Mouse (Mus musculus) fat pad, adult 2 months (tissue): Measurements from ENCODE around the gene Smurf1.

Experiments
- DNase-seq: peaks from one replicate; pipeline ENCODE4 v3.0.0-alpha.2; 2011; ENCODE audit warnings: low read depth, low spot score; ENCODE audit errors: extremely low read depth

Smurf1 gene

DNA sequence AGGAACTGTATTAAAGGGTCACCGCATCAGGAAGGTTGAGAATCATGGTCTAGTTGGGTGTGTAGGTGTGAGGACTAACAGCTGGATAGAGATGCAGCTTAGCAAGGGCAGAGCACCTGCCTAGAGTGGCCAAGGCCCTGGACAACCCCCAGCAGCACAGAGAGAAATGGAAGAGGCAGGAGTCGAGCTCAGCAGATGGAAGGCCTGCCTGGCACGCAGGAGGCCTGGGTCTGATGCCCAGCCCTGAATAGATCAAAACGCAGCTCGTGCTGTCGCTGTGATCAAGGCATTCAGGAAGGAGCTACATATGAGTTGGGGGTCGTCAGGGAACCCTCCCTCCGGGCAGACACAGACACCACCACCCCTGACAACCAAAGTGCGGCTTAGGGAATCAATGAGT lies 7.4 kb downstream of the Smurf1 start:
- no peak for DNase-seq

DNA sequence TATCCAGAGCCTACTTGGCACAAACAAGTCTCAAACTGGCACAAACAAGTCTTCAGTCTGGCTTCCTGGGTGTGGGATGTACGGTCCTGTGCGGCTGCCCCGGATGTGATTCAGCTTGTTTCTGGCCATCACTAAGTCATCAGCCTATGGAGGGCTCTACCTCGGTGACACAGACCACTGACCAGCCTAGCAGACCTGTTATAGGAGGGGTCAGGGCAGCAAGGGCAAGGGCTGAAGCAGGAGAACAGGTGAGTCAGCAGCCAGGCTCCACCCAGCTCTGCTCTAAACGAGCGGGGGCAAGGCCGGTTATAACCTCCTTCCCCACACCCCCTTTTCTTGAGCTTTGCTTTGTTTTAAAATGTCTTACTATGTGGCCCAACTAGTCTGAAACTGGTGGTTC lies 11.2 kb downstream of the Smurf1 start:
- no peak for DNase-seq

DNA sequence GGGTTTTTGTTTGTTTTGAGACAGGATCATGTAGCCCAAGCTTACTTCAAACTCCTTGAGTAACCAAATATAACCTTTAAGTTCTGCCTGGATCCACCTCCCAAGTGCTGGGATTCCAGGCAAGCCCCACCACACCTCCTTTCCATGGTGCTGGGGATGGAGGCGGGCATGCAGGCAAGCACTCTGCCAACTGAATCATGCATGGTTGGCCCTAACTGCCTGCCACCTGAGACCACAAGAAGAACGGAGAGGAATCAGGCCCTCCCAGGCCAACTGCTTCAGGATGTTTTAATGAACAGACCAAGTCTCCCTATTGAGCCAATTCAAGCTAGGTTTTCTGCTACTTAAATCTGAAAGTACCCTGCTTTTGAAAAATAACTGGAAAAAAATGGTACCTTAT lies 13.1 kb downstream of the Smurf1 start:
- no peak for DNase-seq

DNA sequence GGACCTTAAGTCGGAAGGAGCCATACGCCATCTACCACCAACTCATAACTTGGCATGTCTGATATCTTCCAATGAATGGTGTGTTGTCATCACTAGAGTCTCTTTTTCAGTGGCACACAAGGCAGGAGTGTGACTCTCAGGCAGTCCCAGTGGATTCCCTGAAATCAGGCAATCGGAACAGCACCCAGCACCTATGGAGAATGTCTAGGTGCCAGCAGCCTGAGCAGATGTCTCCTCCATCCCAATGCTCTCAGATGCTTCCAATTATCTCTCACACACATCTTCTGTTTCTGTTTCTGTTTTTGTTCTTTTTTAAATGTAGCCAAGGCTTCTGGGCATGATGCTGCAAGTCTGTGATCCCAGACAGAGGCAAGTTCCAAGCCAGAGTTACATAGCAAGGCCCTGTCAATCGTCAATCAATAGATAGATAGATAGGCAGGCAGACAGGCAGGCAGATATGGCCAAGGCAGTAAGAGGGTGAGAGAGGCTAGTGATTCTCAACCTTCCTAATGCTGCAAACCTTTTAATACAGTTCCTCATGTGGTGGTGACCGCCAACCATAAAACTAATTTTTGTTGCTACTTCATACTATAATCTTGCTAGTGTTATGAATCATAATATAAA lies 15.1 kb downstream of the Smurf1 start:
- DNase-seq = no peak

DNA sequence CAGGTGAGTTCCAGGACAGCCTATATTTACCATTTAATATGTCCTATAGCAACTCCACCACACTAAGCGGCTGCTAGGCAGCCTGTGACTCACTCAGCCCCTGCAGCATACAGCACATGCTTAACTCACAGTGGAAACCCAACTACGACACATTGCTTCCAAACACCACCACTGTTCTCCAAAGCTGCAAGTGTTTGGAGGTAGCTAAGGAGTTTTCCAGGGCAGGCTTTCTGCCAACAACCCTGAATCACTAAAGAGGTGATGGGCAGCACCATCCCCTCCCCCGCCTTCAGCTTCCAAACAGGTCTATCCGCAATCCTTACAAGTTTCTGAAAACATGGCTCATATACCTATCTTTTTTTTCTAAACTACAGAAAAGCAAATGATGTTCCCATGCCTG lies 15.8 kb downstream of the Smurf1 start:
- no peak for DNase-seq

DNA sequence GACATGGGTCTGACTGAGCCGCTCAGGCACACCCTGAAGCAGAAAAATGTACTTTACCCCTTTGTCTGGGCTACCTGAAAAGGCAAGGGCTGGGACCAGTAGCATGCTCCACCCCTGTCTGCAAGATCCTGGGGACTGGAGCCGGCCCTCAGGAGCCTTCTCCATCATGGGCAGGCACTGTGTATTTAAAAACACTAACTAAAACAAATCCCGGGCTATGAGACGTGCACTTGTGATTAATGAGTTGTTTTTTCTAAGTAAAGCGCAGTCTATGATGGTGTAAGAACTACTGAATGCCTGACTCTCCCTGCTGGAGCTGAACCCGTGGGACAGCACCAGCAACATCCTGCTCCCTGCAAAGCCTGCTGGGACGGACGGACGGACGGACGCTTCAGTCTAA lies 17.2 kb downstream of the Smurf1 start:
- no peak for DNase-seq

DNA sequence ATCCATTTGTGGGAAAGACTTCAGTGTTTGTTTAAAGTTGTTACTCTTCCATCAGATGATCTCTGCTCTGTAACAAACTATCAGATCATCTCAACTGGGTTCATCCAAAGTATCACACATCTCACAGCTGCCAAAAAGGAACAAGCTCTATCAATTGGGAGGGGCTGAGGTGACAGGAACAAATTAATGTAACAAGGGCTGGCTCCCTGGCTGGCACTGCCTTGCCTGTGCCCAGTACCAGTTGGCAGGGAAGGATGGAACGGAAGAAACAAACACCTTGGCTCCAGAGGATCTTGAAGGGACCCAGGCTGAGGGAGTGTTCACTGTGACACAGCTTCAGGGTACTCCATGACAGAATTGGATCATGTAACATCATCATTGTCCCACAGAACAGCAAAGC lies 17.6 kb downstream of the Smurf1 start:
- DNase-seq = no peak

DNA sequence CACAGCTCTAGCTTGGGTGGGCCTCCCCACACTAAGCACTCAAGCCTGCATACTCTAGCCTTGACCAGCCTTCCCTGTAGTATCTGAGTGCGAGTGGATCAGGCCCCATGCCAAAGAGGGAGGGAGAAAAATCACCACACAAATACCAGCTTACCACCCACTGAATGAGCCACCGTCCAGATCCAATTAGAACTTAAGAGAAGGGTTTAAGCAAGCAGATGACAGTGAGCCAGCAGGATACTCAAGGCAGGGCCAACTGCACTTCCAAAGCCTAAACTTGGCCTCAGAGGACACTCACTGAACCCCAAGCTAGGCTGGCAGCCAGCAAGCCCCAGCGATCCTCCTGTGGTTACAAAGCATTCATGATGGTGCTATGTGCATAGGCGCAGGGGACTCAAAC lies 19.6 kb downstream of the Smurf1 start:
- DNase-seq = peak; percentile 96

DNA sequence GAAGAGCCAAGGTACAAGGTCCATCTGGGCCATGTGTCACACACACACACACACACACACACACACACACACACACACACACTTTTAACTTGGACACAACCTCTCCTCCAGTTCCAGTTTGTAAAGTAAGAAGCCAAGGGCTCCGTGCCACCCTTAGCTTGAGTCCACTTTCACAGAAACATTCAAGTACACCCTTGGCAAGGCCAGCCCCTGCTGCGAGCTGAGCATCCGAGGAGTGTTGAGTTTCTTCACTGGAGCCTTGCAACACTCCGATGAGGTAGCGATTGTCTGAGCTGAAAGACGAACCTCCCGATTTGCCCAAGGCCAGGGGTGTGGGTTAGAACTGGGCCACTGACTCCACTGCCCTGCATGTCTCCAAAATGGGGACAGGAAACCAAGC lies 20.7 kb downstream of the Smurf1 start:
- DNase-seq = peak; percentile 68

DNA sequence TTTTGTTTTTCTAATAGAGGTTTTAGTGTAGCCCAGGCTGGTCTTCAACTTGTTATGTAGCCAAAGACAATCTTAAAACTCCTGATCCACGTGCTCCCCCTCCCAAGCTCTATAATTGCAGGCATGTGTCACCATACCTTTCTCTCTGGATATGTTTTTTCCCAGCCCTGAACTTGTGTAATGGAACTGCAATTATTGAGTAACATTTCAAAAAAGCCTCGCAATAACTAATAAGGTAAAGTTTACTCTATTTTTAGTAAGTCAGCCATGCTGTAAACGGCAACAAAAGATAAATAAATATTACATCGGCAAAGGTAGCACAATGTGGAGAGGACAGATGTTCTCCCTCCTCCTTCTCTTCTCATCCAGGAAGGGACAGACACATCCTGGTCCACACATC lies 21.3 kb downstream of the Smurf1 start:
- no peak for DNase-seq

DNA sequence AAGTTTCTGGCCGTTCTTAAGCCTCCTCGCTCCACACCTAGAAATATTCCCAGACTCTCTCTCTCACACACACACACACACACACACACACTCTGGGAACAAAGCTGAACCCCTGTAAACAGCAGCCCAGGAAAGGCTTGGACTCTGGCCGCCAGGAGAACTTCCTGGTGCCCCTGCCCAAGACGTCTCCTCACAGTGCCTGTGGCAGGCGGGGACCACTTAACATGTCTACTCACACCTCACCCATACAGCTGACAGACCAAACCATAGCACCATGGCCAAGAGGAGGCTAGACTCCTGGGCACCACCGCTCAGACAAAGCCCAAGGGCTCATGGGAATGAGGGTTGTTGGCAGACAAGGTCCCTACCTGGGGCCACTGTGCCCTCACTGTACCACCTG lies 22.3 kb downstream of the Smurf1 start:
- no peak for DNase-seq

DNA sequence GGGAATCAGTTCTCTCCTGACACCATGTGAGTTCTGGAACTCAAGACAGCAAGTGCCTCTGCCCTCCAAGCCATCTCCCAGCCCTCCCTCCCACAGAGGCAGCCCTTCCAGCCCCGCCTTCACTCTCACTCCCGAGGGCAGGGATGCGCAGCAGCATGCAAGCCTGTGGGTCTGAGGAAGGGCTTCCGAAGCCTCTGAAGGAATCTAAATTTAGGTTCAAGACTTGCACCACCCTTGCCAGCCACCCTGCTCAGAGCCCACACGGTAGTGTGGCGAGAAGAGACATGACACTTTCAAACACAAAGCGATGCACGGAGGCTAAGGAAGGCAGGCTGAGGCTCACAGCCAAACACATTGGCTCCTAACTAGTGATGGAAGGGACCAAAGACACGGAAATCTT lies 23.2 kb downstream of the Smurf1 start:
- DNase-seq = no peak

DNA sequence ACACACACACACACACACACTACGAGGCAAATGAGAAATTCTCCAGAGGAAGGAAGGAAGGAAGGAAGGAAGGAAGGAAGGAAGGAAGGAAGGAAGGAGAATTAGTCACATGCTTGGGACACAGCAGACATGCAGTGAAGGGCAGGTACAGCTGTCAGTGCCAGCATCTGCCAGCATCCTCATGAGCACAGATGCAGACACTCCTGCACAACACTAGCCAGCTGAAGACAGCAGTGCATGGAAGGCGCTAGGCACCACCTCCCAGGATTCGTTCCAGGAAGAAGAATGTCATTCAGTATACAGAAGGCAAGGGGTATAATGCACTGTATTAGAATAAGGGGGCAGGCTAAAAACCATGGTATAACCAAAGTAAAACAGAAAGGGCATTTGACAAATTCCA lies 24.7 kb downstream of the Smurf1 start:
- no peak for DNase-seq

DNA sequence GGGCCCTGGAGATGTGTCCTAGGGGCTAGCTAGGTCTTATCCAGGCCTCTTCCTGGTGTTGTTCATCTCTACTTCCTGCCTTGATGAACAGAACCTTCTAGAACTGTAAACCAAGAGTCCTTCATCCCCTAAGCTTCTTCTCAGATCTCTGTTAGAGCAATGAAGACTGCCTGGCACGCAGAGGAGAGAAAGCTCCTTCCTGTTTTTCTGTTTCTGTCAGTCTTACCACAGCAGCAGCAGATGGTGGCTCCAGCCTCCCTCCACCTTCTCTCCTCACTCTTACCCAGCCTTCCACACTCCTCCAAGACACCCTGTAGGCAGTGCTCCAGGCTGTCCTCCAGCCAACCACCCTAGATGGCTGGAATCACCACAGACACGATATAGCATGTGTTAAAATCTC lies 28.3 kb downstream of the Smurf1 start:
- no peak for DNase-seq

DNA sequence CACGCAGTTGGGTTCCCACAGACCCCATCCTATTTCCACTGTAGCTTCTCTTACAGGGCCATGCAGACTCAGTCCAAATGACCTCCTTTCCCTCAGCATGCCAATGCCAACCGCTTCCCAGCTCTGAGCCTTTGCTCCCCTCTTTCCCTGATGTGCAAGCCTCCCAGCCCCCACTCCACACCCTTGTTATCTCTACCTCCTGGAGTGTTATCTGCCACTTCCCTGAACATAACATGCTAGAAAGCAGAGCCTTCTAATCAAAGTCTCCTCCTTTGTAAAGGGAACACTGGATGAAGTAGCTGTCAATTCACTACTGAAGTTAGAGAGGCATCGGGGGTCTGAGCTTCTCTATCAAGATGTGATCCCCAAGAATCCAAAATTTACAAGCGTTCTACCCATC lies 32.2 kb downstream of the Smurf1 start:
- no peak for DNase-seq

DNA sequence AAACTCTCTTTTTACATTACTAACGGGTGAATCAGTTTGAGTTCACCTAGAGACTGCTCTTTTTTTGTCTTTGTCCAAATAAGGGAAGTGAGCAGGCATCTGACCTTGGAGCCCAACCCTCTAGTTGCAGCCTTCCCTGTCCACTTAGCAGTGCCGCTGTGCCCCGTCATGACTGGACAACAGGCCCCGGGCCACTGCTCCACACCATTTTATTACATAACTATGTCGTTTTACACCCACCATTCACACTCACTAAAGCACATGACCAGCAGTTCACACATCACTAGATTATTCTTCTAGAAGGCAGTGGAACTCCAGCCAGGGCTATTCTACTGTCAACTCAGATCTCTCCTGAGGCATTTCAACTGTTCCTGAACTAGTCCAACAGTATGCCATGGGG lies 33.8 kb downstream of the Smurf1 start:
- no peak for DNase-seq

DNA sequence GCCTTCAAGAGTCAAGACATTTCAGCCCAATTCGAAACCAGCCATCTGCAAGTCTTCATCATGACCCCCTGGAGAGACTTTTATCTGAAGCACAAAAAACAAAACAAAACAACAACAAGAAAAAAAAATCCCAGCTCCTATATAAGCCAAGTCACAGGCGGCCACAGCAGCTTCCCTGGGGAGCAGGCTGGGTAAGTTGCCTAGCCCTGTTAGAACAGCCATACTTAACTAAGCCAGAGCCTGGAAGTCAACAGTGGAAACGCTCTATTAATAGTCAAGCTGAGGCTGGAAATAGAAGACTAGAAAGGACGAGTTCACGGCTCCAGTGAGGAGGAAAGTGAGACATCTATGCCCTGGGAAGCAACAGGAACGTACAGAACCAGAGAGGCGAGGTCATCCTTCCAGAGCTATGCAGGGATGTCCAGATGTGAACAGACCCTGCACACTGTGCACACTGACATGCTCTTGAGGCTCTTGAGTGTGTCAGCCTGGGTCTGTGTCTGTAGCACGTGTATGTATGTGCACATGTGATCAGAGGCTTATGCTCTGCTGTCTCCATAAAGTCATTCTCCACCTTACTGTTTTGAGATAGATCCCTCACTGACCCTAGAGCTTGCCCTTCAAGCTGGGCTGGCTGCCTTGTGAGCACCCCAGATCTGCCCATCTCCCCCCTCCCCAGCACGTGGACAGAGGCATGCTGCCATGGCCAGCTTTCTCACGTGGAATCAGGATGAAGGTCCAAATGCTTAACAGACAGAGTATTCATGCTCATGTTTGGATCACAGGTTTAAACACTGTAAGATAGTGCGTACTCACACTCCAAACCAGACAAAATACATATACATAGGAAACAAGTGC lies 36.6 kb downstream of the Smurf1 start:
- no peak for DNase-seq

DNA sequence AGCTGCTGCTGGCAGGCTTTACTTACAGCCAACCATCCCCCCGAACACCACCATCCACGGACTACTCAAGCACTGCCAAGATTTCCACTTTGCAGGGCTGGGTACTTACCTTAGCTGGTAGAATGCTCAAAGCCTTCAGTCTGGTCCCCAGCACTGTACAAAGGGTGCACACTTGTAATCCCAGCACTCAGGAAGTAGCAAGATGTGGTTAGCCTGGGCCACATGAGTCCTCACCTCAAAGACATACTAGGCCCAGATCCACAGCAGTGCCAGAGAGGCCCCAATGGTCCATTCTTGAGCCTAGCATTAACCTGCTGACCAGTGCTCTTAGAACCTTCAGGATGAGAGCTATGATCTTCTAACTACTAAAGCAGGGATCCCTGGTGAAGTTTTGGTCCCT lies 39.4 kb downstream of the Smurf1 start:
- no peak for DNase-seq

DNA sequence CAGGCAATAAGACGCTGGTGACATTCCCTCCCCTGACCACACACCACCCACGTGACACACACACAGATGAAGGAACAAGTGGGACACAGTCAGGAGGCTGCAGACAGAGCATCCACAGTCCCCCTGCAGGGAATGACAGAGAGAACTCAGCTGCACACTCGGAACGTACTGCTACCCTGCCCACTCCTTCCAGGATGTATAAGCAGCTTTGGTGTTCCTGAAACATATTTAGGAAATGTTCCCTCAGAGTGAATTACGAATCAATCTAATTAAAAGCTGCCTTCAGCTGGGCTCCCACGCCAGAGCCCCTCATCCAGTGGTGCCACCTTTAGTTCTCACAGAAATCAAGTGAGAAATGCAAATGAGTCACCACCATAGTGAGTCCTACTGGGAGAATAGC lies 42.3 kb downstream of the Smurf1 start:
- DNase-seq = no peak

DNA sequence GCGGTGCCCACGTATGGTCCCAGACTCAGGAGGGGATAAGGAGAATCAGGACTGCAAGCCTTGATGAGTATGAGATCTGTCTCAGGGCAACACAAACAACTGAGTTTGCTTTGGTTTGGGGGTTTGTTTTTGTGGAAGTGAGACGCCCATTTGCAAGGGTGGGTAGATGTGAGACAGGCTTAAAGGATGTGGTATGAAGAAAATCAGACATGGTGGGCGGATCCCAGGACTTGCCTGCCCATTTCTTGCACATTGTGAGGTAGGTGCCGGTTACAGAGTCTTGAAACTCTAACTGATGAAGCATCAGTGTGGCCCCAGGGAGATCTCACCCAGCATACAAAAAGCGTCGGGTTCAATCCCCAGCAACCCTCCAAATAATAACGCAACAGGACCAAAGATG lies 45.9 kb downstream of the Smurf1 start:
- no peak for DNase-seq

DNA sequence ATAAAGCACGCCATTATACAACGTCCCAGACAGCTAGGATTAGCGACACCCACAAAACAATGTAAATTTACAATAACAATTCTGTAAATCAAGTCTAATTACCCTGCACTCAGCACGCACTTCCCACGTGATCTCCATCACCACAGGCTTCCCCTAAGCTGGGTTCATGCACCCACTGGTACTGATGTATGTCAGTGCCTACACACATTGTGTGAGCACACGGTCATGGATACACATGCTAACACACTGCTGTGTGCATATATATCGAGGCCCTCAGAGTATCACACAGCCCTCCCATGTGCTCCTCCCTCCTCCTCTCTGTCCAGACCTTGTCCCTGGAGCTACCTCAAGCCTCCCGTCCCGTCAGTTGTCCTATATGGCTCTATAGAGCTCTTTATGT lies 46.5 kb downstream of the Smurf1 start:
- no peak for DNase-seq

DNA sequence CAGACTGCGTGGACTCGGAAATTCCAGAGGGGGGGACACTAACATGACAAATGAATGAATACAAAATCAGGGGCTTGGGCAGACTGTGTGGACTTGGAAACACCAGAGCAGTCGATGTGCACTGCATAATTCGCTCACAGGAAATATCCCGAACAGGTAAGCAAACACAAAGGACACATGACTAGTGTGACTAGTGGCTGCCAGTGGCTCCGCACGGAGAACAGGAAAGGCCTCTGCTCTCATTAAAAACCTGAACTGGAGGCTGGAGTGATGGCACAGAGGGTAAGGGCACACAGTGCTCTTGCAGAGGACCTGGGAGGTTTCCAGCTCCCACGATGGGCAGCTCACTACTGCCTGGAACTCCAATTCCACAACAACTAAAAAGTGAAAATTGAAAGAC lies 47.4 kb downstream of the Smurf1 start:
- no peak for DNase-seq

DNA sequence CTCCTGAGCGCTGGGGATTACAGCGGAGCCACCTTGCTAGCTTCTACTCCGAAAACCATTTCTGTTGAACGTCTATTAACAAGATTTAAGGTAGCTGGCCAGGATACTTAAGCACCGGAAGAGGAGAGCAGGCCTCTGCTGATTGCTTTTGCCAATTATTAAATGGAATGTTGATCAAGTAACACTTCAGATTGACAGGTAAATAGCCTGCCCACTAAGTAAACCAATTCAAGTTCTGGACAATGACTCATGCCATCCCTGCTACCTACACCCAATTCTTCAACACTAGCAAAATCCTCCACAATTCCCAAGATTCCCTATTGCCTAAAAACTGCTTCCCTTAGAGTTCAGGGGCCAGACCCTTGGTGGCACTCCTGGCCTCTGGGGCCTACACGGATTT lies 48.5 kb downstream of the Smurf1 start:
- no peak for DNase-seq
